Mouse (Mus musculus) heart, postnatal 0 days (tissue): ENCODE measurements at regions not wholly inside any gene's neighbourhood (a gene's known extent, or its start where the extent isn't known, plus 50 kb on each side); places are given as distances from the start of the nearest gene placed in this dataset.
A peak's percentile ranks its signal among the peaks of the same experiment; 100 is the strongest.

Source experiments
- ATAC-seq: fragments of 200-750 bp; cut with Nextera tagmentation; 2 replicates; pipeline ENCODE4 v1.8.0; 2017; ENCODE audit warnings: low read depth, moderate number of reproducible peaks, moderate library complexity; ENCODE audit not compliant: insufficient read depth
- DNase-seq: peaks from one replicate; pipeline ENCODE4 v3.0.0-alpha.2; 2016; ENCODE audit warnings: low spot score
- H3K27ac ChIP-seq: fragments of 300-500 bp; sonication (generic); 2 replicates; pipeline ENCODE4 v1.5.1; 2014; ENCODE audit warnings: low read depth, mild to moderate bottlenecking
- H3K27me3 ChIP-seq: fragments of 300-500 bp; sonication (generic); 2 replicates; pipeline ENCODE4 v1.6.1; 2014; ENCODE audit warnings: low read length, mixed read lengths; ENCODE audit not compliant: control insufficient read depth, insufficient read depth
- H3K36me3 ChIP-seq: fragments of 300-500 bp; sonication (generic); replicated peaks from 2 replicates; pipeline ENCODE4 v1.6.1; 2014; ENCODE audit warnings: low read length, mixed read lengths; ENCODE audit not compliant: control insufficient read depth, insufficient read depth
- H3K4me1 ChIP-seq: fragments of 300-500 bp; sonication (generic); 2 replicates; pipeline ENCODE4 v1.6.1; 2014; ENCODE audit warnings: antibody characterized with exemption; ENCODE audit not compliant: control insufficient read depth, insufficient read depth
- H3K4me2 ChIP-seq: fragments of 300-500 bp; sonication (generic); 2 replicates; pipeline ENCODE4 v1.6.1; 2014; ENCODE audit warnings: low read depth, mild to moderate bottlenecking, low read length, moderate library complexity
- H3K4me3 ChIP-seq: fragments of 300-500 bp; sonication (generic); 2 replicates; pipeline ENCODE4 v1.5.1; 2014; ENCODE audit warnings: low read depth, low read length
- H3K9ac ChIP-seq: fragments of 300-500 bp; sonication (generic); replicated peaks from 2 replicates; pipeline ENCODE4 v1.6.1; 2014; ENCODE audit warnings: low read depth, low read length, mixed read lengths
- H3K9me3 ChIP-seq: fragments of 300-500 bp; sonication (generic); replicated peaks from 2 replicates; pipeline ENCODE4 v1.6.1; 2016; ENCODE audit warnings: low read length; ENCODE audit not compliant: control insufficient read depth
- CTCF ChIP-seq: IDR thresholded peaks from 2 replicates; pipeline ENCODE4 v1.5.1; 2016; ENCODE audit warnings: antibody characterized with exemption, control low read depth, low read depth
- EP300 ChIP-seq: IDR thresholded peaks from 2 replicates; pipeline ENCODE4 v1.6.1; 2016; ENCODE audit warnings: antibody characterized with exemption, low read depth
- WGBS: fragments of 180-500 bp; shearing (Covaris S2); extraction: QIAGEN DNeasy Blood & Tissue Kit; methylation state at CpG from one replicate; pipeline ENCODE4 v1.1.7; 2014; 5-methylcytosine and 5-hydroxymethylcytosine counted together

DNA sequence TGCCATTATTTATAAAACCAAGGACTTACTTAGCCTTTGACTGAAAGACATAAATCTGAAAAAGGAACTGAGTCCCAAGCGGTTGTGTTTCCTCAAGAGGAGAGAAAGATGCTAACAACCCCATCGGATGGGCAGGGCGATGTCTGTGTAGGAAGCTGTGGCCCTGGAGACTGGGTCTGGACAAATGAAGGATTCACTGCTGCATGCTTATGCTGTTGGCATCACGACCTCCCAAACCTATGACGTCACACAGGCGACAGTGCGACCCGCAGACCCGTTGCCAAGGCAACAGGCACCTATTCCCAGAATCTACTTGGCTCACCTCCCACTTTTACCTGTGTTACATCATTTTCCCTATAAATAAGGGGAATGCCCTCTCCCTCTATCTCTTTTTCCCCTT, 135.3 kb upstream of the Foxn2 start:
- 79% methylated on average over 9 of the region's 9 CpGs for WGBS
- Histone ChIP-seq H3K4me3 (no peak overlapping the region), H3K9me3 (no peaks in the 10 kb centered on the region), H3K27me3 (no peaks in the 10 kb centered on the region), H3K4me2 (no peak overlapping the region), H3K9ac (no peak overlapping the region), H3K4me1 (no peaks in the 10 kb centered on the region), H3K36me3 (no peaks in the 10 kb centered on the region), H3K27ac (no peak overlapping the region)
- ATAC-seq (no peak), DNase-seq (no peak)
- TF ChIP-seq EP300: no peak
- no peak for TF ChIP-seq CTCF

GRCm38 (mm10) chr17:88306325-88306724, 134.2 kb upstream of the Foxn2 start:
- Histone ChIP-seq H3K9me3 (no peaks in the 10 kb centered on the region), H3K36me3 (no peaks in the 10 kb centered on the region), H3K27me3 (no peaks in the 10 kb centered on the region), H3K4me1 (no peaks in the 10 kb centered on the region), H3K4me3 (no peak overlapping the region), H3K4me2 (no peak overlapping the region), H3K27ac (no peak overlapping the region), H3K9ac (no peak overlapping the region)
- TF ChIP-seq CTCF (no peak), EP300 (no peak)
- DNase-seq: no peak
- WGBS: 70% methylated on average over 9 of the region's 9 CpGs
- ATAC-seq: no peak

DNA sequence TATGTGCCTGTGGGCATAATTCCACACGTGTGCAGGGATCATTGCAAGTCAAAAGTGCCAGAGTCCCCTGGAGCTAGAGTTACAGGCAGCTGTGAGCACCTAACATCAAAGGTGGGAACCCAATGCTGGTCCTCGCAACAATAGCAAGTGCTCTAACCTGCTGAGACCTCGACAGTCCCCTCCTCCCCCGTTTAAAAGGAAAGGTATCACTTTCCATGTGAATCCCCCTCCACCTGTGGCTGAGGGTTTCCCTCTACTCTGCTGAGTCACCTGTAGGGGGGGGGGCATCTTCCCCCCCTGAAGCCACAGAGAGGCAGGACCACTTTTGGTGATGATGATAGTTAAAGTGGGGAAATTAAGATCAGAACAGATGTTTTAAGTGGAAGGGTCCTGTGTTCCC, 133.4 kb upstream of the Foxn2 start:
- H3K36me3 ChIP-seq: no peaks in the 10 kb centered on the region
- WGBS: 43% methylated on average over 4 of the region's 4 CpGs
- ATAC-seq (no peak), DNase-seq (no peak)
- no peak overlapping the region for H3K9ac ChIP-seq
- no peaks in the 10 kb centered on the region for H3K4me1 ChIP-seq
- TF ChIP-seq CTCF (no peak), EP300 (no peak)
- no peak overlapping the region for H3K27ac ChIP-seq
- H3K4me3 ChIP-seq: no peak overlapping the region
- no peak overlapping the region for H3K4me2 ChIP-seq
- no peaks in the 10 kb centered on the region for H3K9me3 ChIP-seq
- no peaks in the 10 kb centered on the region for H3K27me3 ChIP-seq

- Histone ChIP-seq H3K9me3 (no peaks in the 10 kb centered on the region), H3K36me3 (no peaks in the 10 kb centered on the region), H3K4me2 (no peak overlapping the region), H3K27ac (no peak overlapping the region), H3K27me3 (no peaks in the 10 kb centered on the region), H3K4me1 (no peaks in the 10 kb centered on the region), H3K4me3 (no peak overlapping the region), H3K9ac (no peak overlapping the region)
- WGBS: 85% methylated on average over 9 of the region's 9 CpGs
- no peak for ATAC-seq
- no peak for DNase-seq
- TF ChIP-seq CTCF (no peak), EP300 (no peak)
Measured at GRCm38 (mm10) chr17:88307826-88308225, 132.7 kb upstream of the Foxn2 start.

DNA sequence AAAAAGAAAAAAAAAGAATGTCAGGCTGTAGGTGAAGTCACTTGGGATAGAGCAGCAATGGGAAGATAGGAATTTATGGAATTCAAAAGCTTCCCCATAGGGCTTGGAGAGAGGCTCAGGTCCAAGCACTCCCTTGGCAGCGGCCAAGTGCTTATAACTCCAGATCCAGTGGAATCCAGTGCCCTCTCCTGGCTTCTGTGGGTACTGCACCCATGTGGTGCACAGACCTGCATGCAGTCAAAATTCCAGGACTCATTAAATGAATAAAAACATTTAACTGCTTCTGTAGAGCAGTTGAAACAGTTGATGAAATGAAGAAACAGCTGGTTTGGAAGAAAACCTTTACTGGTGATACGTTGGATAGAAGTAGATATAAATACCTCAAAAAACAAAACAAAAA, 127.6 kb upstream of the Foxn2 start:
- H3K4me2 ChIP-seq: no peak overlapping the region
- DNase-seq: no peak
- no peak for ATAC-seq
- no peak overlapping the region for H3K9ac ChIP-seq
- no peaks in the 10 kb centered on the region for H3K36me3 ChIP-seq
- no peaks in the 10 kb centered on the region for H3K4me1 ChIP-seq
- no peaks in the 10 kb centered on the region for H3K27me3 ChIP-seq
- H3K27ac ChIP-seq: no peak overlapping the region
- WGBS: 74% methylated on average over 2 of the region's 2 CpGs
- no peak for TF ChIP-seq EP300
- TF ChIP-seq CTCF: peak; percentile 18
- no peak overlapping the region for H3K4me3 ChIP-seq
- no peaks in the 10 kb centered on the region; the same call in 1 of the 2 replicates for H3K9me3 ChIP-seq

- ATAC-seq (no peak), DNase-seq (no peak)
- WGBS: 74% methylated on average over 15 of the region's 15 CpGs
- H3K4me1 ChIP-seq: no peaks in the 10 kb centered on the region
- no peaks in the 10 kb centered on the region for H3K36me3 ChIP-seq
- TF ChIP-seq EP300 (no peak), CTCF (no peak)
- no peak overlapping the region for H3K4me3 ChIP-seq
- no peak overlapping the region for H3K9ac ChIP-seq
- H3K4me2 ChIP-seq: no peak overlapping the region
- H3K27ac ChIP-seq: no peak overlapping the region
- H3K27me3 ChIP-seq: no peaks in the 10 kb centered on the region
- H3K9me3 ChIP-seq: no peaks in the 10 kb centered on the region; the same call in 1 of the 2 replicates
Measured at GRCm38 (mm10) chr17:88316213-88316967, 124.1 kb upstream of the Foxn2 start.
